Mouse (Mus musculus): ENCODE measurements around the gene Kin. TPM values are rescaled to one million over a fixed set of nuclear protein-coding genes. Genes with fewer than 3 reads are reported as not detected.

Gene Kin
- polyA plus RNA-seq, 1 experiment from 2014 or later: 29.1 TPM

DNA sequence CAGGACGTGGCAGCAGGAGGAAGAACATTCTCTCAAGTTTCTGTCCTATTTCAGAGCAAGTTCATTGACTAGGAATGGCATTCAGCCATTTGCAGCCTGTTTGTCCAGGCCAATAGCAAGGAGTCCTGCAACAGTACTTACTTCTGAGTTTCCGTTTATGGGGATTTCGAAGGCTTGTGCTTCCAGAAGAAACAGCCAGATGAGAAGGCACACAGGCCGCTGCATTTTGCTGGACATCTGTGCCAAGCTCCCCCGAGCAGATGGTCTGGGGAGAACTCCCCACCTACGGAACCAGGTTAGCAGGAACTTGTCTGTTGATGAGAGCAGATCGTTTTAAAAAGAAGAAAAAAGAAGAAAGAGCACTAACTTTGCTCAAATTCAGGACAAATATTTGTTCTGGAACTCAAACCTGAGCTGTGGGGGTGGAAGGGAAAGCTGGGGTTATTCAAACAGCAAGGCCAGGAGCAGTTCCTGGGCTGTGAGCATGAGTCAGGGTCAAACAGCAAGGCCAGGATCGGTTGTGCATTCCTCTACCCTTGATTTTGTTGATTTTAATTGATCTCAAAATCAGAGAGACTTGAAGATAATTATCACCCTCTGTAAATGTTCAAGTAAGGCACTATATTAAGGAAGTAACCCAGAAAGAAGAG is 50.1 kb downstream of the Kin start:
- Histone ChIP-seq H3K4me1 (replicated peaks; ENCODE audit: control insufficient read depth, insufficient read depth, low read length) (no peaks in the 10 kb centered on the region), H3K36me3 (replicated peaks; ENCODE audit: control insufficient read depth, insufficient read depth) (no peaks in the 10 kb centered on the region), H3K9ac (no peak overlapping the region), H3K4me3 (replicated peaks; ENCODE audit: low read length) (no peak overlapping the region), H3K9me3 (ENCODE audit: control insufficient read depth, low read length) (no peaks in the 10 kb centered on the region), H3K27ac (no peak overlapping the region), H3K27me3 (ENCODE audit: control insufficient read depth, insufficient read depth, low read length) (no peaks in the 10 kb centered on the region), H3K4me2 (replicated peaks) (no peak overlapping the region)
- ATAC-seq (ENCODE audit: low FRiP score): no peak
- WGBS: 77% methylated on average over 8 of the region's 8 CpGs
- DNase-seq (ENCODE audit: low spot score): no peak

DNA sequence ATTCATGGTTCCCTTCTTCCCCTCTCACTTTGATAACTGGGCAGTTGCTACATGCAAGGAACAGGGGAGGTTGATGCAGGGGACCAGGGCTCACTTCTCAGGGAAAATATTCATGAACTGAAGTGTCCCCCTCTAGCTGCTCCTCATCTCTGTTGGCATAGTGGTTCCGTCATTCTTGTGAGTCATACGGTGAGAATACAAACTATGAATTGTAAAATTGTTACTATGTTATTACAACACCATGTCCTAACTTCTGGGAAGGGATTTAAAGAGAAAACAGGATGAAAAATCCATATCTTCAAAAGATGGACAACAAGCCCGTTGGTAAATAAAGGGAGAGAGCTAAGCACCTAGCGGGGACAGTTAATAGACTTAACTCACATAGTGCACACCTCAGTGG is 50.9 kb downstream of the Kin start, which contains the start of gene Itih2:
Itih2 (minus strand) TSS at position 101 of the 400 bp plus-strand sequence.
- no peak within 1 kb of the TSS for H3K9ac ChIP-seq
- DNase-seq (ENCODE audit: low spot score) (no peak), ATAC-seq (ENCODE audit: low FRiP score) (no peak)
- no peaks in the 10 kb centered on the region for H3K9me3 ChIP-seq (ENCODE audit: control insufficient read depth, low read length)
- no peaks in the 10 kb centered on the region for H3K27me3 ChIP-seq (ENCODE audit: control insufficient read depth, insufficient read depth, low read length)
- H3K27ac ChIP-seq: no peak within 1 kb of the TSS
- H3K36me3 ChIP-seq (replicated peaks; ENCODE audit: control insufficient read depth, insufficient read depth): no peaks in the 10 kb centered on the region
- no peaks in the 10 kb centered on the region for H3K4me1 ChIP-seq (replicated peaks; ENCODE audit: control insufficient read depth, insufficient read depth, low read length)
- no peak within 1 kb of the TSS for H3K4me3 ChIP-seq (replicated peaks; ENCODE audit: low read length)
- 94% methylated on average over 4 of the region's 4 CpGs for WGBS
- no peak within 1 kb of the TSS for H3K4me2 ChIP-seq (replicated peaks)

DNA sequence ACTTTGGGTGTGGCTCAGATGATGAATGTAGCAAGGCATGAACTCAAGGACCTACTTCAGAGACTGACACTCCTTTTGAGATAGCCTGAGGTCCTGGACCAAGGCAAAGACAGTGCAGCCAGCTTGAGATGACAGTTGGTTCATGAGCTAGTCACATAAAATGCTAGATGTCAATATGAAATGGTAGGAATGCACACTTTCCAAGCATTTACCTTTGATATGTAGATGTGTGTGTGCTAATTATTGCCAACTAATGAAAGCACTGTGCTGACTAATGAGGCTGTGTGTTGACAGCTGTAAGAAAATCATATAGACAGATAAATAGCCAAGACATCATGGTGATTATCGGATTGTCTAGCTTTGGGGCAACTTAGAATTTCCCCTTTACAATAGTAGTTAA is 51.7 kb downstream of the Kin start:
- no peak for DNase-seq (ENCODE audit: low spot score)
- ATAC-seq (ENCODE audit: low FRiP score): no peak
- Histone ChIP-seq H3K36me3 (replicated peaks; ENCODE audit: control insufficient read depth, insufficient read depth) (no peaks in the 10 kb centered on the region), H3K9me3 (ENCODE audit: control insufficient read depth, low read length) (no peaks in the 10 kb centered on the region), H3K9ac (no peak overlapping the region), H3K27ac (no peak overlapping the region), H3K4me3 (replicated peaks; ENCODE audit: low read length) (no peak overlapping the region), H3K27me3 (ENCODE audit: control insufficient read depth, insufficient read depth, low read length) (no peaks in the 10 kb centered on the region), H3K4me2 (replicated peaks) (no peak overlapping the region), H3K4me1 (replicated peaks; ENCODE audit: control insufficient read depth, insufficient read depth, low read length) (no peaks in the 10 kb centered on the region)
- 87% methylated on average over 1 of the region's 1 CpGs for WGBS

DNA sequence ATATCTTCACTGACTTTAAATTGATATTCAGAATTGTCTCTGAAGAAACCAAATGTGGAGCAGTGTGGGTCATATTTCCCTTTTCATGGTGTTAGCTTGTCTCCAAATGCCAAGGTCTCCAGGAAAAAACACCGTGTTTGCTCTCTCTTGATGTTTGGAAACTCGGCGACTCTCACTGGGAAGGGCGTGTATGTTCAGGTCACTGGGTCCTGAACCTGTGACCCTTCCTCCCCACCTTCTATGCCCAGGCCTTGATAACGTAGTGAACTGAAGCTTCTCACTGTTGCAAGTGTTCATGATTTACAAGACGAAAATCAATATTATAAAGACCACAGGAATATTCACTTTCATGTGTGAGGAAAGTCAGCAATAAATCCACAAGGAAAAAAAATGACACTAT is 53.5 kb downstream of the Kin start:
- no peak overlapping the region for H3K4me3 ChIP-seq (replicated peaks; ENCODE audit: low read length)
- no peaks in the 10 kb centered on the region for H3K36me3 ChIP-seq (replicated peaks; ENCODE audit: control insufficient read depth, insufficient read depth)
- WGBS: 79% methylated on average over 6 of the region's 6 CpGs
- H3K4me2 ChIP-seq (replicated peaks): no peak overlapping the region
- no peak overlapping the region for H3K27ac ChIP-seq
- H3K4me1 ChIP-seq (replicated peaks; ENCODE audit: control insufficient read depth, insufficient read depth, low read length): no peaks in the 10 kb centered on the region
- no peaks in the 10 kb centered on the region for H3K27me3 ChIP-seq (ENCODE audit: control insufficient read depth, insufficient read depth, low read length)
- DNase-seq (ENCODE audit: low spot score): no peak
- no peaks in the 10 kb centered on the region for H3K9me3 ChIP-seq (ENCODE audit: control insufficient read depth, low read length)
- ATAC-seq (ENCODE audit: low FRiP score): no peak
- no peak overlapping the region for H3K9ac ChIP-seq

DNA sequence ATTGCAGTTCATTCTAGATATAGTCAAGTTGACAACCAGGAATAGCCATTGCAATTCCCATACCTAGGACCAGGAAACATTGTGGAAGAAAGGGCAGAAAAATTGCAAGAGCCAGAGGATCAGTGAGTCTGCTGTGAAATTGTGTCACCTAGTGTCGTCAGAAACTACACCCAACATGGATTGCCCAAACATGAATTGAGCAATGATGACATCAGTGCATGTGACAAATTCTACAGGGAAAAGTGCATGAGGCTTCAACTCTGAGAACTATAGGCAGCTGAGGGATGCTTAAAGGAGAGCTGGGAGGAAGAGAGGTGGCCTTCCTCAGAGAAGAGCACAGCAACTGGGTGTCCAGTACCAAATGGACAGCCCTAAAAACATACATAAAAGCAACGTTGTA is 56.9 kb downstream of the Kin start:
- no peak for ATAC-seq (ENCODE audit: low FRiP score)
- no peaks in the 10 kb centered on the region for H3K36me3 ChIP-seq (replicated peaks; ENCODE audit: control insufficient read depth, insufficient read depth)
- WGBS: 87% methylated on average over 2 of the region's 2 CpGs

DNA sequence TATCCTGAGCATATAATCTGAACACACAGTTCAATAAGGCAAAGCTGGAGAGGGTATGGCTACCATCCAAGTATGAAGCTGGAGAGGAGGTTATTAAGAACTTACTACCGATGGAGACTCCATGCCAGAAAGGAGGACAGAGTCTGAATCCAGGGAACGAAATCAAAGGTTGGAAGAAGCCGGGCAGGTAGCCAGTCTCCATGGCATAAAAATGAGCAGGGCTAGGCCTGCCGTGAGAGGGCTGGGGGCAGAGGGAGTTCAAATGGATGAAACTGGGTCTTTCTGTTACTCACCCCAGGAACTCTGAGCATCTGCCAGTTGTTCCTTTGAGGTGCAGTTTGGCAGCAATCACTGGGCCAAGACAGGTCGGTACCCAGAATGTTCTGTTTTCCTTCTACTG is 60.1 kb downstream of the Kin start:
- no peak for DNase-seq (ENCODE audit: low spot score)
- H3K4me3 ChIP-seq (replicated peaks; ENCODE audit: low read length): no peak overlapping the region
- H3K9ac ChIP-seq: no peak overlapping the region
- ATAC-seq (ENCODE audit: low FRiP score): no peak
- H3K4me1 ChIP-seq (replicated peaks; ENCODE audit: control insufficient read depth, insufficient read depth, low read length): no peaks in the 10 kb centered on the region
- no peaks in the 10 kb centered on the region for H3K27me3 ChIP-seq (ENCODE audit: control insufficient read depth, insufficient read depth, low read length)
- no peak overlapping the region for H3K27ac ChIP-seq
- H3K4me2 ChIP-seq (replicated peaks): no peak overlapping the region
- H3K36me3 ChIP-seq (replicated peaks; ENCODE audit: control insufficient read depth, insufficient read depth): no peaks in the 10 kb centered on the region
- WGBS: 68% methylated on average over 5 of the region's 5 CpGs
- H3K9me3 ChIP-seq (ENCODE audit: control insufficient read depth, low read length): no peaks in the 10 kb centered on the region

More for the DNA sequence above, 56.9 kb downstream of the Kin start:
- Histone ChIP-seq H3K27me3 (ENCODE audit: control insufficient read depth, insufficient read depth, low read length) (no peaks in the 10 kb centered on the region), H3K9ac (no peak overlapping the region), H3K27ac (no peak overlapping the region), H3K4me1 (replicated peaks; ENCODE audit: control insufficient read depth, insufficient read depth, low read length) (no peaks in the 10 kb centered on the region), H3K4me2 (replicated peaks) (no peak overlapping the region), H3K4me3 (replicated peaks; ENCODE audit: low read length) (no peak overlapping the region), H3K9me3 (ENCODE audit: control insufficient read depth, low read length) (no peaks in the 10 kb centered on the region)
- no peak for DNase-seq (ENCODE audit: low spot score)

Other genes with a start within 250 kb of the Kin start
- gene 4930412O13Rik, start 199.3 kb upstream of the Kin start, polyA plus RNA-seq (2014; fragmentation: Nextera tagmentation; extraction: Ambion mirVana): 0.36 and 0.52 TPM in 2 replicates
- 1.1 and 1.2 TPM in 2 replicates for gene 9230102O04Rik, start 191.1 kb upstream of the Kin start, polyA plus RNA-seq (2014; fragmentation: Nextera tagmentation; extraction: Ambion mirVana)
- gene Gata3, start 190.6 kb upstream of the Kin start, polyA plus RNA-seq (2014; fragmentation: Nextera tagmentation; extraction: Ambion mirVana): 28.2 and 29.0 TPM in 2 replicates
- gene Taf3, start 32.0 kb upstream of the Kin start, polyA plus RNA-seq (2014; fragmentation: Nextera tagmentation; extraction: Ambion mirVana): 12.6 and 13.1 TPM in 2 replicates
- 649 and 654 TPM in 2 replicates for gene Atp5c1, start 83 bp upstream of the Kin start, polyA plus RNA-seq (2014; fragmentation: Nextera tagmentation; extraction: Ambion mirVana)
- gene Itih2, start 50.8 kb downstream of the Kin start, polyA plus RNA-seq (2014; fragmentation: Nextera tagmentation; extraction: Ambion mirVana): 3.4 and 4.1 TPM in 2 replicates
- gene Itih5, start 73.0 kb downstream of the Kin start, polyA plus RNA-seq (2014; fragmentation: Nextera tagmentation; extraction: Ambion mirVana): 10.4 and 10.9 TPM in 2 replicates